Mouse (Mus musculus) liver, postnatal 0 days (tissue): ENCODE results near the gene Cdc73. TPM values are rescaled to one million over a fixed set of nuclear protein-coding genes. Genes with fewer than 3 reads are reported as not detected.

Experiments
- ATAC-seq: fragments of 200-750 bp; cut with Nextera tagmentation; 2 replicates; pipeline ENCODE4 v1.8.0; 2017; ENCODE audit warnings: mild to moderate bottlenecking, moderate library complexity
- DNase-seq: peaks from one replicate; pipeline ENCODE4 v3.0.0-alpha.2; 2016
- H3K27ac ChIP-seq: fragments of 300-500 bp; sonication (generic); 2 replicates; pipeline ENCODE4 v1.5.1; 2014; ENCODE audit warnings: antibody characterized with exemption, moderate library complexity, mild to moderate bottlenecking, low read depth
- H3K27me3 ChIP-seq: fragments of 300-500 bp; sonication (generic); 2 replicates; pipeline ENCODE4 v1.6.1; 2014; ENCODE audit warnings: low read length, control low read depth, mixed read lengths; ENCODE audit not compliant: insufficient read depth
- H3K36me3 ChIP-seq: fragments of 300-500 bp; sonication (generic); replicated peaks from 2 replicates; pipeline ENCODE4 v1.6.1; 2014; ENCODE audit warnings: mild to moderate bottlenecking, control low read depth, low read length, moderate library complexity, mixed read lengths; ENCODE audit not compliant: insufficient read depth
- H3K4me1 ChIP-seq: fragments of 300-500 bp; sonication (generic); 2 replicates; pipeline ENCODE4 v1.6.1; 2014; ENCODE audit warnings: antibody characterized with exemption, mild to moderate bottlenecking, control low read depth; ENCODE audit not compliant: insufficient read depth
- H3K4me2 ChIP-seq: fragments of 300-500 bp; sonication (generic); 2 replicates; pipeline ENCODE4 v1.6.1; 2014; ENCODE audit warnings: low read depth, mild to moderate bottlenecking, low read length, moderate library complexity, mixed read lengths
- H3K4me3 ChIP-seq: fragments of 300-500 bp; sonication (generic); 2 replicates; pipeline ENCODE4 v1.5.1; 2014; ENCODE audit warnings: low read depth, low read length
- H3K9ac ChIP-seq: fragments of 300-500 bp; sonication (generic); replicated peaks from 2 replicates; pipeline ENCODE4 v1.6.1; 2014; ENCODE audit warnings: mild to moderate bottlenecking, moderate library complexity
- H3K9me3 ChIP-seq: fragments of 300-500 bp; sonication (generic); 2 replicates; pipeline ENCODE4 v1.6.1; 2016; ENCODE audit warnings: mild to moderate bottlenecking, control low read depth, low read length, mixed read lengths
- CTCF ChIP-seq: sonication (generic); IDR thresholded peaks from 2 replicates; pipeline ENCODE4 v1.5.1; 2016; ENCODE audit warnings: antibody characterized with exemption, low read depth
- EP300 ChIP-seq: IDR thresholded peaks from 2 replicates; pipeline ENCODE4 v1.6.1; 2016; ENCODE audit warnings: antibody characterized with exemption, low read depth, mild to moderate bottlenecking
- WGBS: fragments of 180-500 bp; shearing (Covaris S2); extraction: QIAGEN DNeasy Blood & Tissue Kit; methylation state at CpG from one replicate; pipeline ENCODE4 v1.1.7; 2014; ENCODE audit not compliant: insufficient replicate concordance; 5-methylcytosine and 5-hydroxymethylcytosine counted together
- polyA plus RNA-seq: library from polyadenylated mRNA; unstranded; fragments of >200 nt; fragmentation: Nextera tagmentation; extraction: Ambion mirVana; gene quantifications from 2 replicates; pipeline ENCODE4 v1.2.1, GENCODE M21; 2015

Gene Cdc73
- 8.1 and 8.2 TPM in 2 replicates for polyA plus RNA-seq

GRCm38 (mm10) chr1:143702741-143703262 is at the start of gene Cdc73:
Cdc73 (minus strand) TSS chr1:143702893.
- Histone ChIP-seq H3K9ac (peak within 1 kb of the TSS; percentile 94), H3K9me3 (no peaks in the 10 kb centered on the region), H3K27ac (peak within 1 kb of the TSS; percentile 98), H3K4me1 (no peaks in the 10 kb centered on the region; the same call in 1 of the 2 replicates), H3K4me2 (peak within 1 kb of the TSS; percentile 83), H3K4me3 (peak within 1 kb of the TSS; percentile 90), H3K36me3 (peaks cover 5% of the 10 kb centered on the region; the same call in 1 of the 2 replicates), H3K27me3 (no peaks in the 10 kb centered on the region)
- peak; percentile 94 for DNase-seq
- TF ChIP-seq EP300 (no peak), CTCF (peak; percentile 57)
- ATAC-seq = peak; percentile 99
- under 1% methylated on average over 60 of the region's 74 CpGs for WGBS

DNA sequence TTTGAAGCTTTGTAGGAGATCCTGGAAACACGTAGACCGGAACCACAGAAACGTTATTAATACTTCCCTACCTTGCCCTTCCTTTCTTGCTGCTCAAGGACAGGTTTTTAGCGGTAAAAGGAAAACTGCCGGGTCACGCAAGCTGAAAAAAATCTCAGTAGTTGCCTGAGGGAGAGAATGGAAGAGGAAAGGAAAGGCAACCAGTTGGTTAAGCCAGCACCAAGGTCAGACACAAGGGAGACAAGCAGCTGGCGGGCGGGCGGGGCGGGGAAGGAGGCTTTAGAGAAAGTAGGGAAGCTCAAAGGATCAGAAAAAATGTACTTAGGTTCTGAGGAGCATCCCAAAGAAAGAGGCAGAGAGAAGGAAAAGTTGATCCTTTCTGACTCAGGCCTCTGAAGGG is 43.2 kb upstream of the Cdc73 start:
- DNase-seq = no peak
- TF ChIP-seq EP300 (no peak), CTCF (no peak)
- no peak overlapping the region for H3K4me3 ChIP-seq
- no peak overlapping the region for H3K27ac ChIP-seq
- H3K27me3 ChIP-seq = no peaks in the 10 kb centered on the region
- H3K9ac ChIP-seq = no peak overlapping the region
- H3K36me3 ChIP-seq = peaks cover 41% of the 10 kb centered on the region; the same call in 1 of the 2 replicates
- ATAC-seq = no peak
- H3K4me1 ChIP-seq = no peaks in the 10 kb centered on the region
- no peak overlapping the region for H3K4me2 ChIP-seq
- H3K9me3 ChIP-seq = no peaks in the 10 kb centered on the region
- 87% methylated on average over 10 of the region's 10 CpGs for WGBS

GRCm38 (mm10) chr1:143742186-143742585 is 39.5 kb upstream of the Cdc73 start:
- Histone ChIP-seq H3K27ac (no peak overlapping the region), H3K36me3 (peaks cover 32% of the 10 kb centered on the region; the same call in 1 of the 2 replicates), H3K9ac (no peak overlapping the region), H3K4me2 (no peak overlapping the region), H3K9me3 (no peaks in the 10 kb centered on the region), H3K27me3 (no peaks in the 10 kb centered on the region), H3K4me1 (peaks cover 5% of the 10 kb centered on the region; the same call in 1 of the 2 replicates), H3K4me3 (no peak overlapping the region)
- ATAC-seq (no peak), DNase-seq (no peak)
- WGBS = 92% methylated on average over 6 of the region's 6 CpGs
- no peak for TF ChIP-seq CTCF
- TF ChIP-seq EP300 = no peak

DNA sequence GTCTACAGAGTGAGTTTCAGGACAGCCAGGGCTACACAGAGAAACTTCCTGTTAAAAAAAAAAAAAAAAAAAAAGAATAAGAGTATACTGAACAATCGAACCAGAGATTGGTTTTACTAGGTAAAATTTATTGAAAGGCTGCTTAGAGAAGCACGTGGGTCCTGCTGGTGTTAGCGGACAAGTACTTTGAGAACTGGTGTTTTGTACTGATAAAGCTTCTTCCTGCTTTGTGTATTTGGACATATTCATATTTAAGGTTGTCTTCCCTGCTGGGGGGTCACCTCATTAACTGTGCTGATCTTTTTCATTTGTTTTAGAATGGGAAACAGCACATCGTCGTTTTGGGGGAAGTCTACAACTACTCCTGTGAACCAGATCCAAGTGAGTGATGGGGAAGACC is 38.6 kb upstream of the Cdc73 start:
- Histone ChIP-seq H3K4me1 (peaks cover 5% of the 10 kb centered on the region; the same call in 1 of the 2 replicates), H3K36me3 (peaks cover 25% of the 10 kb centered on the region; the same call in 1 of the 2 replicates), H3K27ac (no peak overlapping the region), H3K9ac (no peak overlapping the region), H3K4me2 (no peak overlapping the region), H3K9me3 (no peaks in the 10 kb centered on the region), H3K27me3 (no peaks in the 10 kb centered on the region), H3K4me3 (no peak overlapping the region)
- TF ChIP-seq EP300 (no peak), CTCF (no peak)
- ATAC-seq = no peak
- 61% methylated on average over 5 of the region's 5 CpGs for WGBS
- DNase-seq = no peak

GRCm38 (mm10) chr1:143740581-143740980 is 37.9 kb upstream of the Cdc73 start:
- H3K4me3 ChIP-seq = peak overlapping the region; percentile 76; the same call in 1 of the 2 replicates
- H3K4me1 ChIP-seq = peaks cover 5% of the 10 kb centered on the region; the same call in 1 of the 2 replicates
- TF ChIP-seq CTCF (no peak), EP300 (no peak)
- no peaks in the 10 kb centered on the region for H3K9me3 ChIP-seq
- H3K9ac ChIP-seq = no peak overlapping the region
- H3K4me2 ChIP-seq = peak overlapping the region; percentile 87
- ATAC-seq = no peak
- 80% methylated on average over 10 of the region's 10 CpGs for WGBS
- no peaks in the 10 kb centered on the region for H3K27me3 ChIP-seq
- H3K36me3 ChIP-seq = peaks cover 18% of the 10 kb centered on the region; the same call in 1 of the 2 replicates
- no peak for DNase-seq
- H3K27ac ChIP-seq = no peak overlapping the region

- peaks cover 12% of the 10 kb centered on the region; the same call in 1 of the 2 replicates for H3K36me3 ChIP-seq
- no peak for TF ChIP-seq EP300
Measured at GRCm38 (mm10) chr1:143739361-143740350, 37.0 kb upstream of the Cdc73 start.

More at GRCm38 (mm10) chr1:143739361-143740350, 37.0 kb upstream of the Cdc73 start:
- H3K27me3 ChIP-seq = no peaks in the 10 kb centered on the region
- peak overlapping the region; percentile 80 for H3K9ac ChIP-seq
- no peaks in the 10 kb centered on the region for H3K9me3 ChIP-seq
- H3K4me1 ChIP-seq = peaks cover 5% of the 10 kb centered on the region; the same call in 1 of the 2 replicates
- under 1% methylated on average over 60 of the region's 71 CpGs for WGBS
- H3K27ac ChIP-seq = peak overlapping the region; percentile 90
- DNase-seq (peak; percentile 92), ATAC-seq (peak; percentile 96)
- H3K4me3 ChIP-seq = peak overlapping the region; percentile 76
- H3K4me2 ChIP-seq = peak overlapping the region; percentile 87
